Mouse (Mus musculus): ENCODE data around the gene Mfsd11.
A peak's percentile ranks its signal among the peaks of the same experiment; 100 is the strongest.

Mfsd11 gene

GRCm38 (mm10) chr11:116852291-116852890, at the start of gene Mfsd11:
Mfsd11 (plus strand) TSS chr11:116852440.
- DNase-seq = peak; percentile 92

GRCm38 (mm10) chr11:116802709-116803108, 49.5 kb upstream of the Mfsd11 start:
- DNase-seq = no peak

DNA sequence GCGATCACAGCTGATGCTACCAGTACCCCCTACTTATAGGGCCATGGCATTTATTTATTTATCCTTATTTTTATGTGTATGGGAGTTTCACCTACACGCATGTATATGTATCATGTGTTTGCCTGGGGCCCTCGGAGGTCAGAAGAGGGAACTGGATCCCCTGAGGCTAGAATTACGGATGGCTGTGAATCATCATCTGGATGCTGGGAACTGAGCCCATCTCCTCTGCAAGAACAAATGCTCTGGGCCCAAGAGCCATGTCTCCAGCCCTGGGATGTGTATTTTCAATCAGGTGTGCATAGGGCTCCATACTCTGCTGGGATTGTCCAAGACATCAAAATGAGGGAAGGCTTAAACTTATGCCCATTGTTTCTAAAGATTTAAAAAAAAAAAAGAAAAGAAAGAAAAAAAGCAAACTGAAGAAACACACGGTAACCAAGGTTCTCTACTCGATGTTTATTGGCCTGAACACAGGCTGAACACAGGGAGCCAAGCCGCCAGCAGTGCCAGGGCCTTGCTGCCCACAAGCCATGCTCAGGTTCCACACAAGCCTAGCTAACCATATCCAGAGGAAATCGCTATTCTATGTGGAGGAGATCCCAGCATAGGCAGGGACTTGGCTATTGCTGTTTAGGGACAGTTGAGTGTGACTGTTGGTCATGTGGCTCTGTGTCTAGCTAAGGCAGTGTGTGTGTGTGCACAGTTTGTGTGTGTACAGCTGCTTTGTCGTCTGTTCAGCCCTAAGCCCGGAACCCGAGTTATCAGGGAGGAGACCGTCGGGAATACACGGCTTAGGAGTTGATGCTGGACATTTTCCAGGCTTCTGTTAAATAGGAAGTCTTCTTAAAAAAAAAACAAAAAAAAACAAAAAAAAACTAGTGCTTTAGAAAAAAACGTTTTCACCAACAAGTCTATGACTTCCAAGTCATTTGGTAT, 45.8 kb upstream of the Mfsd11 start:
- peak; percentile 38 for DNase-seq

GRCm38 (mm10) chr11:116807116-116807515, 45.1 kb upstream of the Mfsd11 start:
- peak; percentile 32 for DNase-seq

- no peak for DNase-seq
Observed at GRCm38 (mm10) chr11:116807526-116807925, 44.7 kb upstream of the Mfsd11 start.

- DNase-seq = peak; percentile 93
Observed at GRCm38 (mm10) chr11:116807938-116808606, 44.2 kb upstream of the Mfsd11 start.

- peak; percentile 32 for DNase-seq
Observed at GRCm38 (mm10) chr11:116808811-116809395, 43.3 kb upstream of the Mfsd11 start.

DNA sequence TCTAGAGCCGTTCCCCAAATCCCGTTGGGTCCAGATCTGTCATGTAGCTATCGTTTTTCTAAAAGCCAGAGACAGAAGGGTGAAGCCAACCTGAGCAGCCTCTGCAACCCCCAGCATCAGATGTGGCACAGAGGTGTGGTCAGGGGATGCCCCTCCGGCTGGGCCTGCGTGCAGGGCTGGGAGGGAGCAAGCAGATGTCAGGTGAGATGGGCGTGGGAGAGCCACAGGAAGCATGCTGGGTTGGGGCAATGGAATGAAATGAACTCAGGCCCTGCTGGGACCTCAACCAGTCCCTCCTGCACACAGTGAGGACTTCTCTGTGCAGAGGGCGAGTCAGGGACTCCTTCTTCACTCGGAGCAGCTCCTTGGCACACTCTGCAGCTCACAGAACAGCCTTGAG, 42.7 kb upstream of the Mfsd11 start:
- DNase-seq = no peak

GRCm38 (mm10) chr11:116810528-116810927, 41.7 kb upstream of the Mfsd11 start:
- no peak for DNase-seq

DNA sequence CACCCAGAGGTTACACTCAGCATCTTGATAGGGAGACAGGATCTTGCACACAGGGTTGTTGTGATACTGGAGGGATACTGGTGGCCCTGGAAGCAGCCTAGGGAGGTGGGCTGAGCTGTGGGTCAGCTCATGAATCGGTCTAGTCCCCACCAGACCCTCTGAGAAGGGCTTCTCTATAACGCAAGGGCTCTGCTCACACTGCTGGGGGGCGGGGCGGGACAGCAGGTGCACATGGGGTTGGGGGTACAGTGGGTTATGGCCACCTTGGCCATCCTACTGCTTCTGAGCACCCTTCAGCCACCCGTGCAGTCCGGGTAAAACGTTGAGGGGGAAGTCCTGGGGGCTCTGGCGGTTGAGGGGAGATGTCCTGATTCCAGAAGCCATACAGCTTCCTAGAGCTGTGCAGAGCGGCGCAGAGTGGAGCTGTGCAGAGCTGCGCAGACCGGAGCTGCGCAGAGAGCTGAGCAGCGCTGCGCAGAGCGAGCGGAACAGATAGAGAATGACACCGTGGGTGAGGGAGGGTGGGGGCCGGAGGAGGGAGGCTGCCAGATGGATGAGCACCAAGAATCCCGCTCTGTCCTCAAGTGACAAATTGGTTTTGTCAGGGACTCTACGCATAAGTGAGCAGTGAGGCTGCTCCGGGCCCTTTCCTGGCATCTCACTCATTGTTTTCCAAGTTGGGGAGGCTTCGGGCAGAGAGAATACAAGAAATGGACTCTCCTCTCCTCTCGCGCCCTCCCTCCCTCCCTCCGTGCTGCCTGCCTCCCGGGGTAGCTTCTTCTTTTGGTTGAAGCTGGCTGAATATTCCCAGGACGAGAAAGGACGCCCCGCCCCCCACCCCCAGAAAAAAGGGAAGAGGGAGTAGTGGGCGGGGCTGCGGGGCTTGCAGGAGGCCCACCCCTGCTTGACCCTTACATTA, 41.0 kb upstream of the Mfsd11 start:
- DNase-seq = peak; percentile 83

- peak; percentile 79 for DNase-seq
Observed at GRCm38 (mm10) chr11:116812793-116813529, 39.3 kb upstream of the Mfsd11 start.

GRCm38 (mm10) chr11:116813610-116814009, 38.6 kb upstream of the Mfsd11 start:
- no peak for DNase-seq

GRCm38 (mm10) chr11:116814076-116814883, 38.0 kb upstream of the Mfsd11 start:
- peak; percentile 89 for DNase-seq

DNA sequence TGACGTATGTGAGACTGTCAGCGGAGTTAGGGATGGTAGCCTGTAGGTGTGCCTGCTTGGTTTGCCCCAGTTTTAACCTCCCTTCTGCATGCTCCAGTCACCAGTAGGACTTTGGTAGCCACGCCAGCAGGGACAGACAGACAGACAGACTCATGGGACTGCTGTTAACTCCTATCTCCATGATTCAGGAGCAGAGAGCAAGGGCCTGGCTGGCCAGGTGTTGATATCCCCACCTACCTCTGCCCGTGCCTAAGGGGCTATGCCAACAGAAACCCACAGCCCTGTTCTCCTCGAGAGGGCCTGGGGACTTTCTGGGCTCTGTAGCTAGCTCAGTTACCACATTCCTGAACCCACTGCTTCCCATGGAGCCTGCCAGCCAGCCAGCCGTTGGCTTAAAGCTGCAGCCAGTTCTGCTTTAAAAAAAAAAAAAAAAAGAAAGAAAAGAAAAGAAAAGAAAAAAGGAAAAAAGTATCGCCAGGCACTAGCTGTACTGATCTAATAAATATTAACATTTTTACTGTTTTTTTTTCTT, 37.3 kb upstream of the Mfsd11 start:
- peak; percentile 48 for DNase-seq

DNA sequence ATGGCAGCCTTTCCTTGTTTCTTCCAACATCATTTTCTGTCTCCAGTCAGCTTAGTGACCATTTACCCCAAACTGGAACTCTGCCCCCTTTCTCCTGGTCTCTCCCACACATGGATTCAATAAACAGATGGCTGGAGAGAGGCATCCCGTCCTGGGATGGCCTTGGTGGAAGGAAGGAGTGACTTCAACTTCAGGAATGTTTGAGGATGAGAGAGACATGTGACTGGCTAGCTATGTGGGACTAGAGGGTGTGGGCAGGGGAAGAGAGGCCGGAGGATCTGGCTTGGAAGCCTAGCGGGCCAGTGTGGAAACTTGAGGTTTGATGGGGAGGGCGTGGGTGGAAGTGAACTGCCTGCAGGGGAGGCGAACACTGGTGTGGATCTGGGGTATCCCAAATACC, 35.5 kb upstream of the Mfsd11 start:
- peak; percentile 54 for DNase-seq

DNA sequence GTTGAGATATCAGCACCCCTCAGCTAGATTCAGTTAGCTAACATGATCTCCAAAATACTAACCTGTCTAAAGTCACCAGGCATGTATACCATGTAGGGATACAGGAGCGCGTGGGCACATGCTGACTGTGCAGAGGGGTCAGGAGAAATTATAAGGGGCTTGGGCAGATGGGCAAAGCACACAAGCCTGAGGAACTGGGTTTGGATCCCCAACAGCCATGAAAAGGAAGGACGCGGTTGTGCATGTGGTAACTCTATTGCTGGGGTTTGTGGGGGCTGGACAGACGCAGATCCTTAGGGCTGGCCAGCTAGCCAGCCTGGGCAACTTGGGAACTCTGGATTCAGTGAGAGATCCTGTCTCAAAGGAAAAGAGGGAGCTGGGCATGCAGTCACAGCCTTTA, 34.7 kb upstream of the Mfsd11 start:
- no peak for DNase-seq

DNA sequence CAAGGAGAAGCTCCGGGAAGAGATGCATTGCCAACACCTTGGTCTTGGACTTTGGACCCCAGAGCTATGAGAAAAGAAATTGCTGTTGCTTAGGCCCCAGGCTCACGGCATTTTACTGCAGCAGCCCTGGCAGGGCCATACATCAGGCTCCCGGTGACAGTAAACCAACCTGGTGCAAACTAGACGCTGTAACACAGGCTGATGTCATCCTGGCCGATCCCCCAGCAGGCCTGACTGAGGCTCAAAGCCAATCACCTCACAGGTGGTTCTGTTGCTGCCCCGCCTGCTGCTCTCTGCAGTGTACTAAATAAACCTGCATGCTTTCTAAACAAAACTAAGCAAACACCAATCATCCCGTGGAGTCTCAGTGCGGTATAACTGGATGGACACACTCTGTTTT, 33.5 kb upstream of the Mfsd11 start:
- DNase-seq = peak; percentile 40

DNA sequence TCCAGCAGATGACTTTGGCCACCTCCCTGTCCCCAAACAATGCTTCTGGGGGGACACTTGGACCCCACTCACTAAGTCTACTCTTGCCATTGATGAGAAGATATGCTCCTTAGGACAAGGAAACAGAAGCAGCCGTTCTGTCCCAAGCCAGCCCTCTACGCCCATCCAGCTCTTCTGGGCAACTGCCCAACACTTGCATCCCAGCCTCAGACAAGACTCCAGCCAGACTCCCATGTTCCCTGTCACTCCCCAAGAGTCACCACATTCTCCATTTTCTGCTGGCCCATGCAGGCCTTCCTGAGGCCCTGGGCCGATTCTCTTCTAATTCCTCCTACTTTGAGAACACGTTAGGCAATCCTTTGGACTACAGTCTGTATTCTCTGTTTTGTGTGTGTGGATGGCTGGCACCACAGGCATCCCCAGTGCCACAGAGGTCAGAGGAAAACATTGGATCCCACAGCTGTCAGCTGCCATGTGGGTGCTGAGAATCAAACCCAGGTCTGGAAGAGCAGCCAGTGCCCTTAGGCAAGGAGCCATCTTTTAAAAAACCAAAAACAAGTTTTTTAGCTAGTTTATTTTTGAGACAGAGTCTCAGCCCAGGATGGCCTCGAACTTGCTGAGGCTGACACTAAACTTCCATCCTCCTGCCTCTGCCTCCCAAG, 32.2 kb upstream of the Mfsd11 start:
- DNase-seq = peak; percentile 38

Measured in kidney, postnatal 10 days (tissue).